Mouse (Mus musculus): ENCODE measurements at regions not wholly inside any gene's neighbourhood (a gene's known extent, or its start where the extent isn't known, plus 50 kb on each side); places are given as distances from the start of the nearest gene placed in this dataset.

GRCm38 (mm10) chr5:26338191-26338590 is 80.7 kb downstream of the Gm7361 start:
- no peak for TF ChIP-seq SRF (IDR thresholded peaks at IDR 0.05; ENCODE audit: control insufficient read depth, insufficient read length, low read depth)
- no peak for TF ChIP-seq MYOD1 (IDR thresholded peaks at IDR 0.05; ENCODE audit: control insufficient read depth in 1 of 3, insufficient read length in 2 of 3, low read depth in 2 of 3)
- TF ChIP-seq POLR2A (IDR thresholded peaks at IDR 0.05; ENCODE audit: insufficient read length, low read depth), result no peak
- no peak for TF ChIP-seq USF1 (IDR thresholded peaks at IDR 0.05; ENCODE audit: low read depth)
- no peak for TF ChIP-seq TCF12 (IDR thresholded peaks at IDR 0.05; ENCODE audit: insufficient read depth, poor library complexity, severe bottlenecking)
- TF ChIP-seq MYOG (IDR thresholded peaks at IDR 0.05; ENCODE audit: control insufficient read depth in 1 of 3, insufficient read depth in 1 of 3, insufficient read length in 2 of 3, low read depth in 2 of 3), result no peak
- no peak for TF ChIP-seq TCF3 (IDR thresholded peaks at IDR 0.05; ENCODE audit: insufficient read length, low read depth)
- no peak for TF ChIP-seq REST (IDR thresholded peaks at IDR 0.05; ENCODE audit: insufficient read depth, insufficient read length)
- TF ChIP-seq POLR2AphosphoS2 (IDR thresholded peaks at IDR 0.05; ENCODE audit: insufficient read length, low read depth), result no peak
- no peak for TF ChIP-seq MAX (IDR thresholded peaks at IDR 0.05; ENCODE audit: low read depth)
- no peak for TF ChIP-seq CEBPB (IDR thresholded peaks at IDR 0.05; ENCODE audit: insufficient read depth, poor library complexity, severe bottlenecking)
- no peak for TF ChIP-seq E2F4 (IDR thresholded peaks at IDR 0.05; ENCODE audit: insufficient read depth)
- H3K79me2 ChIP-seq (ENCODE audit: control insufficient read depth, insufficient read depth), result no peaks in the 10 kb centered on the region

GRCm38 (mm10) chr5:26339266-26339665 is 81.8 kb downstream of the Gm7361 start:
- Histone ChIP-seq H3K4me2 (ENCODE audit: low read depth) (no peak overlapping the region), H3K4me3 (no peak overlapping the region), H3K36me3 (ENCODE audit: control insufficient read depth, insufficient read depth) (no peaks in the 10 kb centered on the region), H3K79me2 (ENCODE audit: control insufficient read depth, insufficient read depth) (no peaks in the 10 kb centered on the region), H3ac (ENCODE audit: control insufficient read depth, insufficient read length) (no peak overlapping the region), H3K27me3 (ENCODE audit: control insufficient read depth, insufficient read depth, insufficient read length) (no peaks in the 10 kb centered on the region)
- TF ChIP-seq E2F4 (IDR thresholded peaks at IDR 0.05; ENCODE audit: insufficient read depth), result no peak
- no peak for TF ChIP-seq REST (IDR thresholded peaks at IDR 0.05; ENCODE audit: insufficient read depth, insufficient read length)
- no peak for TF ChIP-seq MYOG (IDR thresholded peaks at IDR 0.05; ENCODE audit: control insufficient read depth in 1 of 3, insufficient read depth in 1 of 3, insufficient read length in 2 of 3, low read depth in 2 of 3)
- TF ChIP-seq MYOD1 (IDR thresholded peaks at IDR 0.05; ENCODE audit: control insufficient read depth in 1 of 3, insufficient read length in 2 of 3, low read depth in 2 of 3), result no peak
- no peak for TF ChIP-seq CEBPB (IDR thresholded peaks at IDR 0.05; ENCODE audit: insufficient read depth, poor library complexity, severe bottlenecking)
- TF ChIP-seq TCF3 (IDR thresholded peaks at IDR 0.05; ENCODE audit: insufficient read length, low read depth), result no peak

More at GRCm38 (mm10) chr5:26338191-26338590, 80.7 kb downstream of the Gm7361 start:
- H3ac ChIP-seq (ENCODE audit: control insufficient read depth, insufficient read length), result no peak overlapping the region
- H3K4me3 ChIP-seq, result no peak overlapping the region
- no peaks in the 10 kb centered on the region for H3K36me3 ChIP-seq (ENCODE audit: control insufficient read depth, insufficient read depth)
- no peak overlapping the region for H3K4me2 ChIP-seq (ENCODE audit: low read depth)
- H3K27me3 ChIP-seq (ENCODE audit: control insufficient read depth, insufficient read depth, insufficient read length), result no peaks in the 10 kb centered on the region

GRCm38 (mm10) chr5:26355156-26355555 is 97.7 kb downstream of the Gm7361 start:
- Histone ChIP-seq H3K4me3 (no peak overlapping the region), H3ac (ENCODE audit: control insufficient read depth, insufficient read length) (no peak overlapping the region), H3K36me3 (ENCODE audit: control insufficient read depth, insufficient read depth) (no peaks in the 10 kb centered on the region), H3K79me2 (ENCODE audit: control insufficient read depth, insufficient read depth) (no peaks in the 10 kb centered on the region), H3K27me3 (ENCODE audit: control insufficient read depth, insufficient read depth, insufficient read length) (no peaks in the 10 kb centered on the region), H3K4me2 (ENCODE audit: low read depth) (no peak overlapping the region)
- no peak for TF ChIP-seq CEBPB (IDR thresholded peaks at IDR 0.05; ENCODE audit: insufficient read depth, poor library complexity, severe bottlenecking)
- TF ChIP-seq USF1 (IDR thresholded peaks at IDR 0.05; ENCODE audit: low read depth), result no peak
- TF ChIP-seq REST (IDR thresholded peaks at IDR 0.05; ENCODE audit: insufficient read depth, insufficient read length), result no peak
- no peak for TF ChIP-seq POLR2AphosphoS2 (IDR thresholded peaks at IDR 0.05; ENCODE audit: insufficient read length, low read depth)
- TF ChIP-seq TCF3 (IDR thresholded peaks at IDR 0.05; ENCODE audit: insufficient read length, low read depth), result no peak
- TF ChIP-seq MAX (IDR thresholded peaks at IDR 0.05; ENCODE audit: low read depth), result no peak
- no peak for TF ChIP-seq MYOG (IDR thresholded peaks at IDR 0.05; ENCODE audit: control insufficient read depth in 1 of 3, insufficient read depth in 1 of 3, insufficient read length in 2 of 3, low read depth in 2 of 3)
- TF ChIP-seq MYOD1 (IDR thresholded peaks at IDR 0.05; ENCODE audit: control insufficient read depth in 1 of 3, insufficient read length in 2 of 3, low read depth in 2 of 3), result no peak

- no peak for TF ChIP-seq E2F4 (IDR thresholded peaks at IDR 0.05; ENCODE audit: insufficient read depth)
- TF ChIP-seq MAX (IDR thresholded peaks at IDR 0.05; ENCODE audit: low read depth), result no peak
- TF ChIP-seq MYOD1 (IDR thresholded peaks at IDR 0.05; ENCODE audit: control insufficient read depth in 1 of 3, insufficient read length in 2 of 3, low read depth in 2 of 3), result no peak
- no peaks in the 10 kb centered on the region for H3K79me2 ChIP-seq (ENCODE audit: control insufficient read depth, insufficient read depth)
- no peaks in the 10 kb centered on the region for H3K36me3 ChIP-seq (ENCODE audit: control insufficient read depth, insufficient read depth)
- H3K4me3 ChIP-seq, result no peak overlapping the region
- H3K27me3 ChIP-seq (ENCODE audit: control insufficient read depth, insufficient read depth, insufficient read length), result no peaks in the 10 kb centered on the region
- H3ac ChIP-seq (ENCODE audit: control insufficient read depth, insufficient read length), result no peak overlapping the region
- no peak overlapping the region for H3K4me2 ChIP-seq (ENCODE audit: low read depth)
Observed at GRCm38 (mm10) chr5:26359082-26359481, 101.6 kb downstream of the Gm7361 start.

GRCm38 (mm10) chr5:26374175-26374984 is 116.9 kb downstream of the Gm7361 start:
- Histone ChIP-seq H3K36me3 (ENCODE audit: control insufficient read depth, insufficient read depth) (no peaks in the 10 kb centered on the region), H3K27me3 (ENCODE audit: control insufficient read depth, insufficient read depth, insufficient read length) (no peaks in the 10 kb centered on the region), H3K4me3 (no peak overlapping the region), H3ac (ENCODE audit: control insufficient read depth, insufficient read length) (no peak overlapping the region), H3K4me2 (ENCODE audit: low read depth) (no peak overlapping the region), H3K79me2 (ENCODE audit: control insufficient read depth, insufficient read depth) (no peaks in the 10 kb centered on the region)
- TF ChIP-seq SRF (IDR thresholded peaks at IDR 0.05; ENCODE audit: control insufficient read depth, insufficient read length, low read depth) (no peak), E2F4 (IDR thresholded peaks at IDR 0.05; ENCODE audit: insufficient read depth) (no peak), MYOG (IDR thresholded peaks at IDR 0.05; ENCODE audit: control insufficient read depth in 1 of 3, insufficient read depth in 1 of 3, insufficient read length in 2 of 3, low read depth in 2 of 3) (no peak), MYOD1 (IDR thresholded peaks at IDR 0.05; ENCODE audit: control insufficient read depth in 1 of 3, insufficient read length in 2 of 3, low read depth in 2 of 3) (no peak), MAX (IDR thresholded peaks at IDR 0.05; ENCODE audit: low read depth) (no peak), POLR2A (IDR thresholded peaks at IDR 0.05; ENCODE audit: insufficient read length, low read depth) (no peak), USF1 (IDR thresholded peaks at IDR 0.05; ENCODE audit: low read depth) (no peak), CEBPB (IDR thresholded peaks at IDR 0.05; ENCODE audit: insufficient read depth, poor library complexity, severe bottlenecking) (no peak), TCF12 (IDR thresholded peaks at IDR 0.05; ENCODE audit: insufficient read depth, poor library complexity, severe bottlenecking) (no peak), REST (IDR thresholded peaks at IDR 0.05; ENCODE audit: insufficient read depth, insufficient read length) (no peak)

Measured in myocyte (in vitro differentiated cells).